Mouse (Mus musculus): ENCODE results near the gene Pet2.

The Pet2 gene

DNA sequence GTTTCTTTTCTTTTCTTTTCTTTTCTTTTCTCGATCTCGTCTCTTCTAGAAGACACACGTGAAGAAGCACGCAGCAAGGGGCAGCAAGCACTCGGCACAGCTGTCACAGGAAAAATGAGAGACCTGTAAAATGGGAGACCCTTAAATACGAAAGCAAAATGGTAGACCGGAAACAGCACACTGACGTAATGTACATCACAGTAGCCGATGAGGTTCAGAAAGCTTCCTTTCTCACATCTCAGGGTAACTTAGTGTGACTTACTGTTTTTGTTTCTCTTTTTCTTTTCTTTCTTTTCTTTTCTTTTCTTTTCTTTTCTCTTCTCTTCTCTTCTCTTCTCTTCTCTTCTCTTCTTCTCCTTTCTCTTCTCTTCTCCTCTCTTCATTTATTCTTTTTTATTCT is at the start of gene Pet2:
Gene Pet2 (minus strand): TSS at position 101 of the 400 bp plus-strand sequence.
- DNase-seq = no peak

All from layer of hippocampus, adult 9-11 months (tissue).